Mouse (Mus musculus) heart, embryonic 16.5 days (tissue): ENCODE data around the gene Dgcr2. TPM values are rescaled to one million over a fixed set of nuclear protein-coding genes. Genes with fewer than 3 reads are reported as not detected.

Experiments
- ATAC-seq: fragments of 200-750 bp; cut with Nextera tagmentation; replicated peaks from 2 replicates; pipeline ENCODE4 v1.8.0; 2017; ENCODE audit warnings: moderate number of reproducible peaks; ENCODE audit not compliant: insufficient read depth, low FRiP score; ENCODE audit errors: extremely low read depth
- H3K27ac ChIP-seq: fragments of 300-500 bp; sonication (generic); 2 replicates; pipeline ENCODE4 v1.5.1; 2014; ENCODE audit warnings: mild to moderate bottlenecking, low read length, control low read depth, moderate library complexity
- H3K27me3 ChIP-seq: fragments of 300-500 bp; sonication (generic); 2 replicates; pipeline ENCODE4 v1.6.1; 2014; ENCODE audit warnings: low read length, mixed read lengths; ENCODE audit not compliant: control insufficient read depth, insufficient read depth
- H3K36me3 ChIP-seq: fragments of 300-500 bp; sonication (generic); 2 replicates; pipeline ENCODE4 v1.6.1; 2014; ENCODE audit not compliant: control insufficient read depth, insufficient read depth
- H3K4me1 ChIP-seq: fragments of 300-500 bp; sonication (generic); 2 replicates; pipeline ENCODE4 v1.6.1; 2014; ENCODE audit warnings: low read length, mixed read lengths; ENCODE audit not compliant: control insufficient read depth, insufficient read depth
- H3K4me2 ChIP-seq: fragments of 300-500 bp; sonication (generic); 2 replicates; pipeline ENCODE4 v1.6.1; 2014; ENCODE audit warnings: low read depth, mild to moderate bottlenecking, control low read depth, low read length
- H3K4me3 ChIP-seq: fragments of 300-500 bp; sonication (generic); 2 replicates; pipeline ENCODE4 v1.5.1; 2014; ENCODE audit warnings: mild to moderate bottlenecking, control low read depth, low read length
- H3K9ac ChIP-seq: fragments of 300-500 bp; sonication (generic); 2 replicates; pipeline ENCODE4 v1.6.1; 2014; ENCODE audit warnings: low read length, control low read depth
- H3K9me3 ChIP-seq: fragments of 300-500 bp; sonication (generic); replicated peaks from 2 replicates; pipeline ENCODE4 v1.6.1; 2016; ENCODE audit warnings: low read length; ENCODE audit not compliant: control insufficient read depth
- WGBS: fragments of 180-500 bp; shearing (Covaris S2); extraction: QIAGEN DNeasy Blood & Tissue Kit; methylation state at CpG from one replicate; pipeline ENCODE4 v1.1.7; 2014; 5-methylcytosine and 5-hydroxymethylcytosine counted together
- polyA plus RNA-seq: library from polyadenylated mRNA; unstranded; fragments of >200 nt; fragmentation: Nextera tagmentation; extraction: Ambion mirVana; gene quantifications from 2 replicates; pipeline ENCODE4 v1.2.1, GENCODE M21; 2015

The Dgcr2 gene
- polyA plus RNA-seq, 1 experiment from 2014 or later: 46.9 TPM

DNA sequence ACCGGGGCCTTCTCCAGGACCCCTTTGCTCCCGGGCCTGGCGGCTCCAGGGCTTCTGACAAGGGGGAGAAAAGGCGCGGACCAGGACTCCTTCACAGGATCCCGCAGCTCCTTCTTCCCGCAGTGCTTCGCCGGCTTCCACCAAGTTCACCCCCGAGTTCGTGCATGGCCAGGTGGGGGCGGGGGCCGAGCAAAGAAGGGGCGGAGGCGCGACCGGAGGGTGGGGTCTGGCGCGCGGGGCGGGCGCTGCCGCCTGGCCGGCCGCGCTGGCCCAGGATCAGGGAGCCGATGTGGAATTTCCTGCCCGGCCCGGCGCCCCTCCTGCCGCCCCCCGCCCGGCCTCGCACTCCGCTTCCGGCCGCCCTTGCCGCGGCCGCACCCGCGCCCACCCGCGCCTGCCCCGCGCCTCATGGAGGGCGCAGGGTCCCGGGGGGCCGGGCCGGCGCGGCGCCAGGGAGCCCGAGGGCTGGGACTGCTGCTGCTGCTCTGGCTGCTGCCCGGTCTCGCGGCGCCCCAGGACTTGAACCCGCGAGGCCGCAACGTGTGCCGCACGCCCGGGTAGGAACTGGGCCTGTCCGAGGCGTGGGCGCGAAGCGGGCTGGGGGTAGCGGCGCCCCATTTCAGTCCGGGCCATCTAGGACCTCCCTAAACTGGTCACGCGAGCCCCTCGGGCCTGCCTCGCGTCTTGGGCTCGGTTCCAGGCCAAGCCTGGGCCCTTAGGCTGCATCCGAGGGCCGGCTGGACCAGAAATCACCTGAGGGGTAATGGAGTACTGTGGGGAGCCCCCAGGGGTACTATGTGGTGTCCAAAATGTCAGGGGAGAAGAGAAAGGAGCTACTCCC lies 101.2 kb downstream of the Dgcr2 start, which contains the start of gene Scarf2:
Gene Scarf2, plus strand, starts transcription at position 312 of the 841 bp plus-strand sequence.
- Histone ChIP-seq H3K4me1 (peaks cover 8% of the 10 kb centered on the region), H3K36me3 (peaks cover 5% of the 10 kb centered on the region; the same call in 1 of the 2 replicates), H3K4me3 (peak within 1 kb of the TSS; percentile 61), H3K9ac (peak within 1 kb of the TSS; percentile 79), H3K4me2 (peak within 1 kb of the TSS; percentile 81), H3K9me3 (no peaks in the 10 kb centered on the region), H3K27ac (peak within 1 kb of the TSS; percentile 64), H3K27me3 (peaks cover 35% of the 10 kb centered on the region)
- peak; percentile 38 for ATAC-seq
- WGBS: 3% methylated on average over 78 of the region's 81 CpGs

DNA sequence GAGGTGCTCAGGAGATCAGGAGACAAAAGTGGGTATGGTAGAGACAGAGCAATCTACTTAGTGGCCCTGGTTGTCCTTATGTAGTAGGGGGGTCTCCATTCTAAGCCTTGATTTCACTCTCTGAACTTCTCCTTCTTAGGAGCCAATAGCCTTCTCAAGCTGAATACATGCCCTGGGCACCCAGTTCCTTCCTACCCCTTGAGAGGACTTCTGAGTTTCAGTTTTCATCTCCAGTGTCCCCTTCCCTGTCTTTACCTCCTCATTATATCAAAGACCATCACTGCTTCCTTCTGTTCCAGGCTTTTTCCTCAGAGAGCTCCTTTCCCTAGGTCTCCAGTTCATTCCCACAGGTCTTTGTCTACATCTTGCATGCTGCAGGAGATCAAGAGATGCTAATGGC lies 101.8 kb downstream of the Dgcr2 start:
- peak overlapping the region; percentile 51 for H3K27ac ChIP-seq
- H3K27me3 ChIP-seq: peaks cover 28% of the 10 kb centered on the region
- H3K9me3 ChIP-seq: no peaks in the 10 kb centered on the region
- peak overlapping the region; percentile 61 for H3K4me3 ChIP-seq
- peaks cover 5% of the 10 kb centered on the region; the same call in 1 of the 2 replicates for H3K36me3 ChIP-seq
- H3K9ac ChIP-seq: peak overlapping the region; percentile 79
- H3K4me2 ChIP-seq: peak overlapping the region; percentile 81
- ATAC-seq: no peak
- peaks cover 5% of the 10 kb centered on the region; the same call in 1 of the 2 replicates for H3K4me1 ChIP-seq

DNA sequence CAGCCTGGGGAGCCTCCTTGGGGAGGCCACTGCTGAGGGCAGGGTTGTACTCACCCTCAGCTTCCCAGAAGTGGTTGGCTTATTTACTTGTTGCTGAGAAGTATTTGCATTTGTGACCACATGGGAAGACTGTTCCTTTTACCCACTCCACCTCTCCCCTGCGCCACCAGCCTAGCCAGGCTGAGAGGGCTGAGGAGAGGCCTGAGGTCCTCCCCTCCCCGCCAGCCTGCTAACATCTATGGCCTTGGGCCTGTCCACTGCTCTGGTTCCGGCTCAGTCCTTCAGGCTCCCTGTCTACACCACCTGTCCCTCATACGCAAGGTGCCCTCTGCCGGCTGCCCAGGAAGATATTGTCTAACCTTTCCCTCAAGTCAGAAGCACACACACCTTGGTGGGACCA lies 102.7 kb downstream of the Dgcr2 start:
- H3K27ac ChIP-seq: no peak overlapping the region
- no peak overlapping the region for H3K4me3 ChIP-seq
- H3K4me2 ChIP-seq: no peak overlapping the region
- peaks cover 9% of the 10 kb centered on the region; the same call in 1 of the 2 replicates for H3K36me3 ChIP-seq
- H3K4me1 ChIP-seq: peaks cover 5% of the 10 kb centered on the region; the same call in 1 of the 2 replicates
- WGBS: 71% methylated on average over 5 of the region's 5 CpGs
- no peak overlapping the region for H3K9ac ChIP-seq
- ATAC-seq: no peak
- peaks cover 22% of the 10 kb centered on the region for H3K27me3 ChIP-seq
- no peaks in the 10 kb centered on the region for H3K9me3 ChIP-seq

DNA sequence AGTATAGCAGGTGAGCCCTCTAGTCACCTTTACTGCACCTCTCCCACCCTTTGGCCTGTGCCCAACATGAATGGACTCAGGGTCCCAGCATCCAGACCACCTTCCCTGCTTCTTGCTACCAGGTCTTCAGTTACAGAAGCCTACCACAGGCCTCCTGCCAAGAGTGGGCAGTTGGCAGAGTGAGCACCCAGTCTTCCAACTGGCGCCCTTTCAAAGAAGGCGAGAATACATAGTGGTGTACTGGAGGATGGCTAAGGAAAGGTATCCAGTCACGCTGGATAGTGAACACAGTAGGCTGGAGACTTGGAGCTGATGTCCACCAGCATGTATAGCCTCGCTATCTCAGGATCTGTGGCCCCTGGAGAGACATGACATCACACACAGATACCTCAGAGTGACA lies 104.3 kb downstream of the Dgcr2 start:
- Histone ChIP-seq H3K9ac (no peak overlapping the region), H3K9me3 (no peaks in the 10 kb centered on the region), H3K36me3 (peaks cover 18% of the 10 kb centered on the region), H3K4me1 (peaks cover 5% of the 10 kb centered on the region; the same call in 1 of the 2 replicates), H3K27ac (no peak overlapping the region), H3K27me3 (peaks cover 15% of the 10 kb centered on the region), H3K4me2 (no peak overlapping the region), H3K4me3 (no peak overlapping the region)
- WGBS: 88% methylated on average over 4 of the region's 4 CpGs
- ATAC-seq: no peak

DNA sequence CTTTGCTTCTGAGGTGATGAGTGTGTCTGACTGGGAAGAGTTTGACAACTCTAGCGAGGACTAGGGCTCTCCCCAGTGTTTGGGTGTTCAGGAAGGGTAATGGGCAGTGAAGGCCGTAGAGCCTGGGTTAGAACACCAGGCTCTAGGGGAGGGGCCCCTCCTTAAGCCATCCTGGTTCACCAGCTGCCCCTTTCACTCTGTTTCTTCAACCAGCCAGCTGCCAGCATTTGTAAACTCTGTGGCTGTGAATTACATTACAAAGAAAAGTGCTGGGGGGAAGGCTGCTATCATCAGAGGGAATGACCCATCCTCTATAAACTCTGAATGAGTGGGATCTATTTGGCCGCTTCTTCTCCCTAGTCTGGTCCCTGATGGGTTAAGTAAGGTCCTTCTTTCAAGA lies 105.6 kb downstream of the Dgcr2 start:
- Histone ChIP-seq H3K27ac (no peak overlapping the region), H3K27me3 (peaks cover 7% of the 10 kb centered on the region), H3K9ac (no peak overlapping the region), H3K4me3 (no peak overlapping the region), H3K36me3 (peaks cover 22% of the 10 kb centered on the region), H3K4me1 (0 out of 2 replicates have a peak, but pooled peaks cover 2% of the 10 kb centered on the region), H3K9me3 (no peaks in the 10 kb centered on the region), H3K4me2 (no peak overlapping the region)
- WGBS: 67% methylated on average over 3 of the region's 3 CpGs
- ATAC-seq: no peak

Other genes starting within 250 kb of the Dgcr2 start
- gene Med15, start 165.7 kb downstream of the Dgcr2 start, polyA plus RNA-seq: 32.3 and 35.9 TPM in 2 replicates
- 36.4 and 39.6 TPM in 2 replicates for gene Klhl22, start 138.9 kb downstream of the Dgcr2 start, polyA plus RNA-seq
- 4.3 and 5.5 TPM in 2 replicates for gene Scarf2, start 101.3 kb downstream of the Dgcr2 start, polyA plus RNA-seq
- not detected in 2 replicates for gene B830017H08Rik, start 65.4 kb downstream of the Dgcr2 start, polyA plus RNA-seq
- 2.0 and 2.6 TPM in 2 replicates for gene Car15, start 60.2 kb downstream of the Dgcr2 start, polyA plus RNA-seq
- gene Gm20518, start 6.9 kb downstream of the Dgcr2 start, polyA plus RNA-seq: 0.14 and 0.32 TPM in 2 replicates
- 0.04 and 0.05 TPM in 2 replicates for gene Tssk1, start 4.3 kb downstream of the Dgcr2 start, polyA plus RNA-seq
- not detected in 2 replicates for gene Tssk2, start 75 bp upstream of the Dgcr2 start, polyA plus RNA-seq
- gene Ess2, start 12.8 kb upstream of the Dgcr2 start, polyA plus RNA-seq: 31.6 and 32.7 TPM in 2 replicates
- not detected in 2 replicates for gene Gsc2, start 16.5 kb upstream of the Dgcr2 start, polyA plus RNA-seq
- 27.2 and 27.9 TPM in 2 replicates for gene Slc25a1, start 29.7 kb upstream of the Dgcr2 start, polyA plus RNA-seq
- not detected in 2 replicates for gene Vpreb2, start 81.9 kb upstream of the Dgcr2 start, polyA plus RNA-seq
- 67.4 and 67.8 TPM in 2 replicates for gene Dgcr6, start 154.3 kb upstream of the Dgcr2 start, polyA plus RNA-seq
- gene Prodh, start 191.6 kb upstream of the Dgcr2 start, polyA plus RNA-seq: 7.2 and 7.3 TPM in 2 replicates
- 0.16 and 0.85 TPM in 2 replicates for gene Rtn4r, start 229.1 kb upstream of the Dgcr2 start, polyA plus RNA-seq